Mouse (Mus musculus): ENCODE data around the gene Zdhhc6.

GRCm38 (mm10) chr19:55286034-55286433, 29.8 kb downstream of the Zdhhc6 start:
- no peak for TF ChIP-seq POLR2A (IDR thresholded peaks at IDR 0.05; ENCODE audit: insufficient read length, low read depth)
- no peak for TF ChIP-seq MYOG (IDR thresholded peaks at IDR 0.05; ENCODE audit: control insufficient read depth in 1 of 3, insufficient read depth in 1 of 3, insufficient read length in 2 of 3, low read depth in 2 of 3)
- TF ChIP-seq E2F4 (IDR thresholded peaks at IDR 0.05; ENCODE audit: insufficient read depth) = no peak
- no peak for TF ChIP-seq USF1 (IDR thresholded peaks at IDR 0.05; ENCODE audit: low read depth)
- no peak for TF ChIP-seq TCF12 (IDR thresholded peaks at IDR 0.05; ENCODE audit: insufficient read depth, poor library complexity, severe bottlenecking)
- TF ChIP-seq CEBPB (IDR thresholded peaks at IDR 0.05; ENCODE audit: insufficient read depth, poor library complexity, severe bottlenecking) = no peak
- no peak for TF ChIP-seq POLR2AphosphoS2 (IDR thresholded peaks at IDR 0.05; ENCODE audit: insufficient read length, low read depth)

All from myocyte (in vitro differentiated cells).